Mouse (Mus musculus) kidney, adult 2 months (tissue): ENCODE measurements around the gene P2rx4. TPM values are rescaled to one million over a fixed set of nuclear protein-coding genes. Genes with fewer than 3 reads are reported as not detected.

Source experiments
- DNase-seq: peaks from one replicate; pipeline ENCODE4 v3.0.0; 2021
- H3K27ac ChIP-seq: fragments of 200-500 bp; 2 replicates; pipeline ENCODE4 v1.5.1; 2012; ENCODE audit warnings: low read depth, low read length, control low read depth, inconsistent platforms; ENCODE audit not compliant: insufficient read depth
- H3K27me3 ChIP-seq: fragments of 200-500 bp; replicated peaks from 2 replicates; pipeline ENCODE4 v1.6.1; 2012; ENCODE audit warnings: mild to moderate bottlenecking, moderate library complexity, low read length, inconsistent platforms; ENCODE audit not compliant: control insufficient read depth, insufficient read depth
- H3K36me3 ChIP-seq: fragments of 200-500 bp; 2 replicates; pipeline ENCODE4 v1.6.1; 2012; ENCODE audit warnings: mild to moderate bottlenecking, moderate library complexity, low read length, inconsistent platforms; ENCODE audit not compliant: control insufficient read depth, insufficient read depth
- H3K4me1 ChIP-seq: fragments of 200-500 bp; 2 replicates; pipeline ENCODE4 v1.6.1; 2011; ENCODE audit warnings: low read length; ENCODE audit not compliant: control insufficient read depth, insufficient read depth
- H3K4me3 ChIP-seq: fragments of 200-500 bp; 2 replicates; pipeline ENCODE4 v1.5.1; 2011; ENCODE audit warnings: mild to moderate bottlenecking, low read depth, low read length, control low read depth; ENCODE audit not compliant: insufficient read depth
- CTCF ChIP-seq: fragments of 200-500 bp; conservative IDR thresholded peaks from 2 replicates; pipeline ENCODE4 v1.5.1; 2011; ENCODE audit warnings: low read depth, mild to moderate bottlenecking, control low read depth, low read length, moderate library complexity, mixed read lengths; ENCODE audit not compliant: insufficient read depth, insufficient read length
- POLR2A ChIP-seq: fragments of 200-500 bp; IDR thresholded peaks from one replicate; pipeline ENCODE4 v1.6.1; 2011; ENCODE audit warnings: low read depth, low read length, control low read depth
- WGBS: fragments of 180-500 bp; shearing (Covaris S2); methylation state at CpG from one replicate; pipeline ENCODE4 v1.1.7; 2018; 5-methylcytosine and 5-hydroxymethylcytosine counted together
- polyA plus RNA-seq: library from polyadenylated mRNA; depleted of rRNA; stranded (reverse); fragments of >200 nt; gene quantifications from 2 replicates; pipeline ENCODE4 v1.2.3, GENCODE M21; 2012

Gene P2rx4
- polyA plus RNA-seq, 1 experiment: 81.6 TPM

DNA sequence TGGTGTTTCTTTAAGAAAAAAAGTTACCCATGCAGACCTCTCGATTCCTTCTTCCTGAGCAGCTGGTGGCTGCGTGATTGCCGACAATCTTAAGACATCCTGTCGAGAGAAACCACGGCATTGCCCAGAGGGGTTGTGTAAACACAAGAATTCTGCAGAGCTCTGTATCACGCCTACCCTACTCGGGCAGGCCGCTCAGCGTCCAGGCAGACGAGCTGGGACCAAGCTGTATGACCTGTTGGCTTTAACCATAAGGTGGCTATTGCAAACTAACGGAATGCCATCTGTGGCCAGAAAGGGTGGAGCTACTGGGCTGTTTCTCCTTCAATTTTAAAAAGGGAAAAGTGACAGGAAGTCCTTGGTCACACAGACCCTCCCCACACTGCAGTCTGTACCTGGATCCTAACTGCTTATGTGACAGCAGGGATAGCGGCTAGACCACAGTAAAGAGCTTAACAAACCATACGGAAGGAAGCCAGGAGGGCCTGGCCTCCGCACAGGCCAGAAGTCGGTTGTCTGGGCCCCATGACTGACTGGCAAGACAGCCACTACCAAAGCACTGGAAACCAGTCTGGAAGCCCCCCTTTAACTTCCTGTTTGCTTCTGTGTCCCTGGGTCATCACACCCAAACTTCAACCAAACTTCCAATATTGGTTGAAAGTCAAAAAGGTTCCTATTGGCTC is 24.8 kb downstream of the P2rx4 start:
- peak overlapping the region; percentile 25; the same call in 1 of the 2 replicates for H3K4me3 ChIP-seq
- H3K27me3 ChIP-seq: no peaks in the 10 kb centered on the region
- 46% methylated on average over 15 of the region's 15 CpGs for WGBS
- peak; percentile 45 for DNase-seq
- H3K36me3 ChIP-seq: no peaks in the 10 kb centered on the region; the same call in 1 of the 2 replicates
- peak overlapping the region; percentile 54; the same call in 1 of the 2 replicates for H3K27ac ChIP-seq
- no peak for TF ChIP-seq POLR2A
- no peak for TF ChIP-seq CTCF
- H3K4me1 ChIP-seq: no peaks in the 10 kb centered on the region

DNA sequence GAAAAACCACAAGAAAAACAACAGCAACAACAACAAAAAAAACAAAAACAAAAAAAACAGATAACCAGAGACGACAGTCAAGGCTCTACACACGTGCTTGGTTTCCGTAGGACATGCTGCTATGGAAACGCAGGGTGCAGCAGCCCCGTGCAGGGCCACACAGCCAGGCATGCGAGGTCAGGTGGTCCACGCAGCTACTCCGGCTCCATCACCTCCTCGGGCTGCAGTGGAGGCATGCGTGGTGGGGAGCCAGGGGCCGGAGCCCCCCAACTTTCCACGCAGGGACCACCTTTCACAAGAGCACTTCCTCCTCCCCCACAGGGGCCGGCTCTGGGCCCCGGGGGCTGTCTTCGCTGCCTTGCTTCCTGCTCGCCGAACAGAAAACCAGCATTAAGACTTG is 26.5 kb downstream of the P2rx4 start:
- Histone ChIP-seq H3K4me3 (no peak overlapping the region), H3K36me3 (no peaks in the 10 kb centered on the region), H3K4me1 (no peaks in the 10 kb centered on the region), H3K27me3 (no peaks in the 10 kb centered on the region), H3K27ac (no peak overlapping the region)
- TF ChIP-seq CTCF (no peak), POLR2A (no peak)
- no peak for DNase-seq
- WGBS: 49% methylated on average over 17 of the region's 17 CpGs

DNA sequence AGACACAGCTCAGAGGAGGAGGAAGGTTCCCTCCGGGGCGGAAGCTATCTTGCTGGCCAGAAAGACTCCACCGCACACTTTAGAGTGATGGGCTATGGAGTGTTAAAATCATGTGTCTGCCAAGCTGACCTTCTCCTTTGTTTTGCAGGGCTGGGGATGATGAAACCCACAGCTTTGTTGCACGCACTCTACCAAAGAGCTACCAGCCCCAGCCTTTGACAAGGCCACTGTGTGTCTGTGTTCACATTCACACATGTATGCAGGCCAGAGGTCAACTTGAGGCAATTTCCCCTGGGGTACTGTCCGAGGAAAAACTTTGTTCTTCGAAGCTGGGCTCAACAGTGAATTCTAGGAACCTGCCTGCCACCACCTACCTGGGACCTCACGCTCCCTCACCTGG is 28.5 kb downstream of the P2rx4 start:
- TF ChIP-seq CTCF: no peak
- no peak for TF ChIP-seq POLR2A
- no peak overlapping the region for H3K27ac ChIP-seq
- H3K4me1 ChIP-seq: no peaks in the 10 kb centered on the region
- no peaks in the 10 kb centered on the region for H3K36me3 ChIP-seq
- WGBS: 86% methylated on average over 7 of the region's 7 CpGs
- no peak overlapping the region for H3K4me3 ChIP-seq
- no peaks in the 10 kb centered on the region for H3K27me3 ChIP-seq
- no peak for DNase-seq

DNA sequence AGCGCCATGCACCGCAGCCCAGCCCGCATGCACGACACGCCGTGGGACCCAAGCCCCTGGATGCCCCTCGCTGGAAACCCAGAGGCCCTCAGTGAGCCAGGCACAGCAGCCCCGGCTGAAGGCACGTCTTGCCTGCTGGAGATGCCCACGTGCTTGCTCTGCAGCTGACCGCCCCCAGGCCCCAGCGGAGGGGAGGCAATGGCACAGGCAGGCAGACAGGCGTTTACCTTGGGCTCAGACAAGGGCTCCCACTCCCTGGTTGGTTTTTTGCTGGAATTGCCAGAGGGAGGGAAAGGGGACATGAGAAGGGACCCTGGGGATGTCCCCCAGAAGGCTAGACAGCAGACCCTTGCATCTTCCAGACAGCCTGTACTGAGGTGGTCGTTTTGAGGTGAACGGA is 29.4 kb downstream of the P2rx4 start:
- Histone ChIP-seq H3K36me3 (no peaks in the 10 kb centered on the region), H3K27ac (no peak overlapping the region), H3K4me3 (no peak overlapping the region), H3K4me1 (no peaks in the 10 kb centered on the region), H3K27me3 (no peaks in the 10 kb centered on the region)
- DNase-seq: no peak
- WGBS: 80% methylated on average over 15 of the region's 15 CpGs
- TF ChIP-seq CTCF (no peak), POLR2A (no peak)

DNA sequence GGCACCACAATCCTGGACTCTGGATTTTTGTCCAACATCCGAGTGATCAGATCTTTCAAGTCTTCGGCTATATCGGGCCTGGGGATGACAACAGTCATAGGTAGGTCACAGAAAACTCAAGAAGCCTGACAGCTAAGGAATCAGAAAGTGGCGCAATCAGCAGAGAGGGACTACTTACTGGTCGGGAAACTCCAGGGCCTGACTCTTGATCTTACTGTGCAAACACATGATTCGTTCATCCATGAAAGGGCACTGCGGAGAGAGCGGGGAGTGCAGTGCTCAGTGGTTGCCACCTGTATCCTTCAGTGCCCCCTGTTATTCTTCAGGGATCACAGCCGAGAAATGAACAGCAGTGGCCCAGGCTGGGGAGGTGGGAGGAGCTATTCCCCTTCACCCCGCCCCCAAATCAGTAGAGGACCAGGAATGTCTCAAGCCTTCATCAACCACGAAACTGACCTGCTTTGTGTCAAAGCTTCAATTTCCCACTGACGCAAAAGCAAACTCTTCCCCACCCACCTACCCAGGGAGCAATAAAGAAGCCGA is 36.6 kb downstream of the P2rx4 start:
- H3K36me3 ChIP-seq: no peaks in the 10 kb centered on the region
- no peak for DNase-seq

DNA sequence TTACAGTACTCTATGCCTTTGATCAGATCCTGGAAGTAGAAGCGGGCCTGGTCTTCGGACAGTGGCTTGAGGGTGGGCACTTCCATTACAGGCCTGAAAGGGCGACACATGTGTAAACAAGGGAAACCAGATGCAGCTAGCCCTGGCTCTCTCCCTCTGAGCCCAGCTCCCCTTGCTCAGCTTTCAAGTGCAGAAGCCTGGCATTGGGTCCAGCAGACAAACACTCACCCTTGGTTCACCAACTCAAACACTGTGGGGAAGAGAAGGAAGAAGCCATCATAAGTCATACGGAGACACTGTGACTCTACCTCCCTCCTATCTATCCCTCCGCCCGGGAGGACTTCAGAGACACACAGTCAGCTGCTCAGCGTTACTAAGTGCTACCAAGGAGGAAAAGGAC is 40.6 kb downstream of the P2rx4 start:
- Histone ChIP-seq H3K36me3 (no peaks in the 10 kb centered on the region), H3K27ac (no peak overlapping the region), H3K27me3 (no peaks in the 10 kb centered on the region), H3K4me1 (no peaks in the 10 kb centered on the region), H3K4me3 (no peak overlapping the region)
- whole genome bisulfite sequencing: 84% methylated on average over 7 of the region's 7 CpGs
- TF ChIP-seq POLR2A (no peak), CTCF (no peak)
- no peak for DNase-seq

More for the DNA sequence above, 36.6 kb downstream of the P2rx4 start:
- H3K27me3 ChIP-seq: no peaks in the 10 kb centered on the region
- no peak overlapping the region for H3K27ac ChIP-seq
- no peaks in the 10 kb centered on the region for H3K4me1 ChIP-seq
- TF ChIP-seq CTCF: no peak
- no peak for TF ChIP-seq POLR2A
- H3K4me3 ChIP-seq: no peak overlapping the region
- WGBS: 72% methylated on average over 13 of the region's 13 CpGs

DNA sequence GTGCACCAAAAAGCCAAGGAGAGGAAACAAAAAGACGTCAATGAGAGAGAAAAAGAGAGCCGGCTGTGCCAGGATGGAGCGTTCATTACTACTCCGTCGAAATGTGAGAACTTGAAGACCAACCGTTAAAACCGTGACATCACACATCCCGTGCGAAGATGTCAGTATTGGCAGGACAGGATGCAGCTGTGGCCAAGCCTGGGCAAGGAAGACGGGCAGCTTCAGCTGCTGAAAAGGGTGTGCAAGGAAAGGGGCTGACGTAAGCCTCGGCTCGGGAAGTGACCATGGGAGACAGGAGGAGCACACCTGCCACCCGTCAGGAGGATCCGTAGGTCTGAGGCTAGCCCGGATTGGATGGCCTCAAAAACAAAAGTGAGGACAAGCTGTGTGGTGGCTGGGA is 47.1 kb downstream of the P2rx4 start:
- TF ChIP-seq POLR2A (no peak), CTCF (no peak)
- 68% methylated on average over 16 of the region's 16 CpGs for WGBS

More for the DNA sequence above, 47.1 kb downstream of the P2rx4 start:
- no peak for DNase-seq
- no peak overlapping the region for H3K4me3 ChIP-seq
- H3K27me3 ChIP-seq: no peaks in the 10 kb centered on the region
- no peak overlapping the region for H3K27ac ChIP-seq
- H3K4me1 ChIP-seq: no peaks in the 10 kb centered on the region
- H3K36me3 ChIP-seq: no peaks in the 10 kb centered on the region
